Mouse (Mus musculus) leukemia stem cell, adult 10-12 weeks (primary cell): ENCODE results near the gene Otulin. TPM values are rescaled to one million over a fixed set of nuclear protein-coding genes. Genes with fewer than 3 reads are reported as not detected.

Source experiments
- polyA plus RNA-seq: library from polyadenylated mRNA; stranded (reverse); fragments of >175 nt; gene quantifications from 2 replicates; pipeline ENCODE4 v1.2.3, GENCODE M21; 2012; ENCODE audit warnings: low replicate concordance

The Otulin gene
- polyA plus RNA-seq: 12.5 and 21.6 TPM in 2 replicates

GRCm38 (mm10) chr15:27630601-27631383 lies at the start of gene Otulin:
Gene Otulin, minus strand, starts transcription at chr15:27630693.

Other genes starting within 250 kb of the Otulin start
- 3.2 and 5.0 TPM in 2 replicates for gene Ank, start 164.0 kb downstream of the Otulin start, polyA plus RNA-seq
- 0.65 and 1.6 TPM in 2 replicates for gene Otulinl, start 50.9 kb upstream of the Otulin start, polyA plus RNA-seq